In the genomic region with DNA sequence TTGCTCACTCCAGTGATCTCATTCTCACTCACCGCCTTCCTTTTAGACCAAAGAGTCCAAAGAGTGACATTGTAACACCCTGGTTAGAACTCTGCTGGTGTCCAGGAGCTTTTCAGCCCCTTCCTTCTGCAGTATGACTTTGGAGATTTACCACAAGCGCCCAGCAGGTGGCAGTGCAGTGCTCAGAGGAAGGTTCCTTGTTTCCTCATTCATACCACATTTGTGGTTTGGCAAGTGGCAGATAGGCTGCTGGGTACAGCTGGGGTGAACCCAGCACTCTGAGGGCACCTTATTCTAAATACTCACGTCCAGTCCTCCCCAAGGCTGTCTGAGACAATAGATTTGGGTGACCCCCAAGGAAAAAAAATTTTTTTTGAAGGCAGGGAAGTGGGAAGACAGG, we compare ENCODE assay signal across 8 mouse cellular contexts.
DNase-seq lines count a peak whose midpoint lies in the region; ATAC-seq and TF ChIP-seq lines count a peak whose summit lies in the region.

No protein-coding gene starts in this region.

- no peak overlapping the region for H3K4me3 ChIP-seq in midbrain, embryonic 11.5 days (ENCODE audit: low read depth, low read length)
- no peak overlapping the region for H3K4me3 ChIP-seq in midbrain, embryonic 13.5 days (replicated peaks)
- H3K4me3 ChIP-seq in embryonic facial prominence, embryonic 14.5 days (ENCODE audit: low read depth, low read length): no peak overlapping the region
- H3K4me3 ChIP-seq in liver, embryonic 14.5 days (ENCODE audit: insufficient read depth in 1 of 2, low read depth in 2 of 2, low read length in 2 of 2): no peak overlapping the region

- no peaks in the 10 kb centered on the region for H3K27me3 ChIP-seq in midbrain, embryonic 11.5 days (ENCODE audit: control insufficient read depth, insufficient read depth, low read length)
- no peaks in the 10 kb centered on the region for H3K27me3 ChIP-seq in midbrain, embryonic 13.5 days
- H3K27me3 ChIP-seq in embryonic facial prominence, embryonic 14.5 days (replicated peaks; ENCODE audit: control insufficient read depth, insufficient read depth, low read length): no peaks in the 10 kb centered on the region
- H3K27me3 ChIP-seq in liver, embryonic 14.5 days (ENCODE audit: control insufficient read depth, insufficient read depth, low read length): no peaks in the 10 kb centered on the region

- no peak overlapping the region for H3K4me2 ChIP-seq in midbrain, embryonic 11.5 days
- H3K4me2 ChIP-seq in midbrain, embryonic 13.5 days (replicated peaks): no peak overlapping the region
- H3K4me2 ChIP-seq in embryonic facial prominence, embryonic 14.5 days (ENCODE audit: low read depth, low read length): no peak overlapping the region
- no peak overlapping the region for H3K4me2 ChIP-seq in liver, embryonic 14.5 days (ENCODE audit: low read depth)

- no peak overlapping the region for H3K27ac ChIP-seq in midbrain, embryonic 11.5 days (ENCODE audit: low read depth, low read length)
- no peak overlapping the region for H3K27ac ChIP-seq in midbrain, embryonic 13.5 days
- H3K27ac ChIP-seq in embryonic facial prominence, embryonic 14.5 days (replicated peaks; ENCODE audit: low read depth, low read length): no peak overlapping the region
- no peak overlapping the region for H3K27ac ChIP-seq in liver, embryonic 14.5 days

- WGBS in midbrain, embryonic 11.5 days: 23% methylated on average over 3 of the region's 3 CpGs
- 22% methylated on average over 3 of the region's 3 CpGs for WGBS in midbrain, embryonic 13.5 days
- WGBS in embryonic facial prominence, embryonic 14.5 days: 24% methylated on average over 3 of the region's 3 CpGs
- 17% methylated on average over 3 of the region's 3 CpGs for WGBS in liver, embryonic 14.5 days (ENCODE audit: insufficient replicate concordance)

- peak; percentile 98 for DNase-seq in midbrain, embryonic 11.5 days (ENCODE audit: low spot score, missing footprints)
- peak; percentile 75 for DNase-seq in adrenal gland, postnatal 25 days
- peak; percentile 70 for DNase-seq in embryonic facial prominence, embryonic 14.5 days (ENCODE audit: low spot score)
- peak; percentile 82 for DNase-seq in kidney, postnatal 10 days
- peak in 2 of 3 experiments; percentile 20 to 23 for DNase-seq in liver, embryonic 14.5 days (ENCODE audit: low read depth in 3 of 3, low spot score in 3 of 3)
- peak; percentile 46 for DNase-seq in retina, postnatal 7 days (ENCODE audit: low read depth, low spot score)
- DNase-seq in urinary bladder, postnatal 25 days (ENCODE audit: low spot score): peak; percentile 69

- H3K9me3 ChIP-seq in midbrain, embryonic 11.5 days (ENCODE audit: control insufficient read depth, low read length): peaks cover 3% of the 10 kb centered on the region; the same call in 1 of the 2 replicates
- no peaks in the 10 kb centered on the region for H3K9me3 ChIP-seq in midbrain, embryonic 13.5 days
- H3K9me3 ChIP-seq in embryonic facial prominence, embryonic 14.5 days (ENCODE audit: control insufficient read depth, low read length): no peaks in the 10 kb centered on the region
- no peaks in the 10 kb centered on the region for H3K9me3 ChIP-seq in liver, embryonic 14.5 days (ENCODE audit: control insufficient read depth, low read length)

- no peaks in the 10 kb centered on the region for H3K4me1 ChIP-seq in midbrain, embryonic 11.5 days (ENCODE audit: control insufficient read depth, insufficient read depth, low read length)
- no peaks in the 10 kb centered on the region; the same call in 1 of the 2 replicates for H3K4me1 ChIP-seq in midbrain, embryonic 13.5 days (replicated peaks)
- H3K4me1 ChIP-seq in embryonic facial prominence, embryonic 14.5 days (ENCODE audit: control insufficient read depth, insufficient read depth, low read length): no peaks in the 10 kb centered on the region
- H3K4me1 ChIP-seq in liver, embryonic 14.5 days (replicated peaks; ENCODE audit: control insufficient read depth in 2 of 2, insufficient read depth in 2 of 2, low read length in 1 of 2): no peaks in the 10 kb centered on the region

- no peak for ATAC-seq in midbrain, embryonic 11.5 days (ENCODE audit: low FRiP score)
- no peak for ATAC-seq in midbrain, embryonic 13.5 days
- ATAC-seq in embryonic facial prominence, embryonic 14.5 days (ENCODE audit: low read depth): no peak
- ATAC-seq in liver, embryonic 14.5 days (ENCODE audit: insufficient read depth): no peak

- no peak overlapping the region for H3K9ac ChIP-seq in midbrain, embryonic 11.5 days (ENCODE audit: low read length)
- H3K9ac ChIP-seq in midbrain, embryonic 13.5 days (replicated peaks): no peak overlapping the region
- no peak overlapping the region for H3K9ac ChIP-seq in embryonic facial prominence, embryonic 14.5 days (ENCODE audit: low read depth, low read length)
- no peak overlapping the region for H3K9ac ChIP-seq in liver, embryonic 14.5 days (replicated peaks)

- TF ChIP-seq CTCF in liver, embryonic 14.5 days (IDR thresholded peaks at IDR 0.05; ENCODE audit: low read depth): peak; percentile 80

- H3K36me3 ChIP-seq in midbrain, embryonic 11.5 days (ENCODE audit: control insufficient read depth, insufficient read depth, low read length): no peaks in the 10 kb centered on the region
- no peaks in the 10 kb centered on the region for H3K36me3 ChIP-seq in midbrain, embryonic 13.5 days
- H3K36me3 ChIP-seq in embryonic facial prominence, embryonic 14.5 days (ENCODE audit: control insufficient read depth, insufficient read depth, low read length): no peaks in the 10 kb centered on the region
- H3K36me3 ChIP-seq in liver, embryonic 14.5 days (replicated peaks; ENCODE audit: control insufficient read depth, insufficient read depth, low read depth): no peaks in the 10 kb centered on the region

- no peak for TF ChIP-seq EP300 in liver, embryonic 14.5 days (IDR thresholded peaks at IDR 0.05; ENCODE audit: low read depth)

Comparison
In these comparisons a context has a peak if more than half of its experiments do, and no peak if none do; other contexts are left out.
1. DNase-seq: peak in every context shown above with its lines; median percentile 98 in midbrain, embryonic 11.5 days; 82 in kidney, postnatal 10 days; 75 in adrenal gland, postnatal 25 days; 70 in embryonic facial prominence, embryonic 14.5 days; 69 in urinary bladder, postnatal 25 days; 46 in retina, postnatal 7 days; 22 in liver, embryonic 14.5 days.